ENCODE assay signal across 8 mouse cellular contexts in genomic region chr3:88177562-88178345, GRCm38 (mm10). TPM values are rescaled to one million over a fixed set of nuclear protein-coding genes. Genes with fewer than 3 reads are reported as not detected.
DNase-seq lines count a peak whose midpoint lies in the region; ATAC-seq lines count a peak whose summit lies in the region.

No protein-coding gene starts in this region.

- DNase-seq in adrenal gland, adult (ENCODE audit: inconsistent age in 2 of 2, low spot score in 1 of 2): peak; percentile 99 to 100
- peak; percentile 99 for DNase-seq in embryo, embryonic 10.5 days (ENCODE audit: low spot score)
- peak; percentile 99 for DNase-seq in gastrocnemius, postnatal 14 days
- peak; percentile 99 to 100 for DNase-seq in left cerebral cortex, postnatal 10 days (ENCODE audit: extremely low spot score in 1 of 2, low spot score in 2 of 2)
- DNase-seq in right cerebral cortex, postnatal 25 days: peak; percentile 100
- peak; percentile 98 to 99 for DNase-seq in urinary bladder, postnatal 4 days (ENCODE audit: low spot score in 2 of 2)

- intact Hi-C loops in gastrocnemius, postnatal 14 days (cut with DNase I; ENCODE audit: low total_unique reads): no loop called here
- intact Hi-C loops in left cerebral cortex, postnatal 10 days (cut with DNase I): loop anchor here (5.0 kb wide), 1 partner anchor 35 kb away; the partner anchor contains the start of gene Mef2d

- peak; percentile 97 for ATAC-seq in inflammation-experienced regulatory T-cells, adult 6 months
- ATAC-seq in megakaryocyte-erythroid progenitor cell, adult 5-6 weeks (replicated peaks; ENCODE audit: low FRiP score, low TSS enrichment, poor library complexity, severe bottlenecking): peak; percentile 99

RNA-seq across cellular contexts. Expression of gene Mef2d, which starts 35.6 kb away (rescaled TPM):
- 100 to 1,000 TPM; 136 to 137 TPM for total RNA-seq in gastrocnemius, postnatal 14 days (2021)
- polyA plus RNA-seq in inflammation-experienced regulatory T-cells, adult 6 months (2017; shearing (Covaris generic)): 10 to 100 TPM; 16.6 to 32.0 (median 27.7) TPM
- total RNA-seq in left cerebral cortex, postnatal 10 days (2021): 100 to 1,000 TPM; 149 to 160 TPM
- 91.9 and 97.4 TPM in 2 replicates for total RNA-seq in megakaryocyte-erythroid progenitor cell, adult 5-6 weeks (2014; fragmentation: Nextera tagmentation)
- 19.7 and 50.5 TPM in 2 replicates for total RNA-seq in megakaryocyte-erythroid progenitor cell, adult 5-6 weeks (2017)

Comparison
In these comparisons a context has a peak if more than half of its experiments do, and no peak if none do; other contexts are left out.
1. Peak in every context shown above with its lines: DNase-seq and ATAC-seq.